Mouse (Mus musculus): Measurements from ENCODE around the gene Ebpl. TPM values are rescaled to one million over a fixed set of nuclear protein-coding genes. Genes with fewer than 3 reads are reported as not detected.

The Ebpl gene
- 1 to 10 TPM; 5.0 to 5.6 TPM for total RNA-seq (2021)
- long read RNA-seq, experiment 1, full-length matches to known transcripts = 11 of 11 reads
- long read RNA-seq, experiment 1, partial matches to known transcripts = 0 of 11 reads
- long read RNA-seq, experiment 1, other reads (novel, unspliced or antisense) = 0 of 11 reads
- long read RNA-seq, experiment 2, full-length matches to known transcripts = 38 of 39 reads
- long read RNA-seq, experiment 2, partial matches to known transcripts = 1 of 39 reads
- long read RNA-seq, experiment 2, other reads (novel, unspliced or antisense) = 0 of 39 reads

GRCm38 (mm10) chr14:61360131-61360980, at the start of gene Ebpl:
TSS of gene Ebpl (minus strand) at chr14:61360439.
- peak; percentile 87 to 92 for DNase-seq (ENCODE audit: low spot score in 2 of 2)

DNA sequence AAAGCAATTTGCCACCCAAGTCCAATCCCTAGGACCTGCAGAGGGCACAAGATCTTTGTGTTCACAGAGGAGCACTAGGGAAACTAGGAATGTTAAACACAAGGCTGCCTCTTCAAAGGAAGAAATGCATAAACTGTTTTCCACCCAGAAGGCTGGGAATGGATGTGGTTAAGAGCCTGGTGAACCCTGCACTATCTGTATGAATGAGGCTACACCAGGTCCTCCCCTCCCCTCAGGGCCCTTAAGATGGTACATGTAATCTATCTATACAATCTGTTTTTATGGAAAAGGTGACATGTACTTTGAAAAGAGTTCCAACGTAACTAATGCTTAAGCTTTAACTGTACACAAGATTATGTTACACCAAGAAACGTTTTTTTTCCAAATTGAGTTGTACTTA, 49.8 kb upstream of the Ebpl start:
- DNase-seq (ENCODE audit: low spot score in 2 of 2) = no peak

GRCm38 (mm10) chr14:61407055-61407454, 46.8 kb upstream of the Ebpl start:
- DNase-seq (ENCODE audit: low spot score in 2 of 2) = no peak

- DNase-seq (ENCODE audit: low spot score in 2 of 2) = no peak
Observed at GRCm38 (mm10) chr14:61405761-61406160, 45.5 kb upstream of the Ebpl start.

DNA sequence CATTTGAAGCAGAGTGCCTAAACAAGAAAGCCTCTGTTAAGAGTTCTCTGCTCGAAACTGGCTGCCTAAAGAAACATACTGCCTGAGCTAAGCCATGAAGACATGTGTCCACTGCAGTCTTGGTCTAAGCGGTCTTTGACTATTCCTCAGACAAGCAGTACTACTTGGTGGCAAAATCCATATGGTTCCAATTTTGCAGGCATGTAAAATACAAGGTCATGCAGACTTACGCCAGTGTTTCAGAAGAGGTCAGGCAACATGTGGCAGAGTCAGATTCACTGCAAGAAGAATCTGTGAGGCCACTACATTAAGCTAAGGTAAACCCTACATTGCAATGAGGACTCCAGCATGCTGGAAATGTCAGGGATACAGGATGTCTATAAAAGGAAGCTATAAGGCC, 44.7 kb upstream of the Ebpl start:
- no peak for DNase-seq (ENCODE audit: low spot score in 2 of 2)

DNA sequence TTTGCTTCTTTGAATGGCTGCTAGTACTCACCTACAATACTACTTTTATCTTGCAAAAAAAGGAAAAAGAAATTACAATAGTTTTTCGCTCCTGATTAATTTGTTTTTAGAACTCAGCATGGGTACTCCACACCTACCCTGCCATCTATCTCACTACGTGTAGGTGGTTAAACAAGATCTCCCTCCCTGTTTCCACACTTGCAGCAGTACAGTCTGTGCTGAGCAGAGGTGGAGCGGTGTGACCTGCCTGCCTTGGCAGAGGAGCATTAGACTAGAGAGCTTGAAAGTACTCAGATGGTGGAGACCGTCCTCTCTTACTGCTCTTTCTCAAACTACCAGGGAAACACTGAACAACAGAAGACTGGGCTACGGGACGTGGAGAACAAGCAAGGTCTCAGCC, 34.5 kb upstream of the Ebpl start:
- no peak for DNase-seq (ENCODE audit: low spot score in 2 of 2)

GRCm38 (mm10) chr14:61390586-61390985, 30.3 kb upstream of the Ebpl start:
- DNase-seq (ENCODE audit: low spot score in 2 of 2) = no peak

- DNase-seq (ENCODE audit: low spot score in 2 of 2) = peak in 1 of 2 experiments; percentile 17
Observed at GRCm38 (mm10) chr14:61367290-61367689, 7.1 kb upstream of the Ebpl start.

DNA sequence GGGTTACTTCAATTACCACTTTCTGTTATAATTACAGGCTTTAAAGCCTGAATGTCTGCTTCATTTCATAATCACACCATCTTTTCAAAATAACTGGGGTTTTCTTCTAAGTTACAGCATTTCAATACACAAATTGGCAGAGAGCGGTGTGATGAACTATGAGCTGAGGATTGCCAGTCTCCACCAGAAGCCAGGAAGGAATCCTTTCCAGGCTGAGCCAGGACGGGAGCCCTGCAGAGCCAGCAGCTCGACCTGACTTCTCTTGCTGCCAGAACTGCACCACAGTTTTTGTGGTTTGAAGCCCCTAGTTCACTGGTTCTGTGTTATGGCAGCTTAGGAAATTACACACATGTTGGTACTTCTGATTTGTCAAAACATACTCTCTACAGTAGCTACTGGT, 4.4 kb upstream of the Ebpl start:
- DNase-seq (ENCODE audit: low spot score in 2 of 2) = no peak

GRCm38 (mm10) chr14:61363734-61364133, 3.5 kb upstream of the Ebpl start:
- no peak for DNase-seq (ENCODE audit: low spot score in 2 of 2)

DNA sequence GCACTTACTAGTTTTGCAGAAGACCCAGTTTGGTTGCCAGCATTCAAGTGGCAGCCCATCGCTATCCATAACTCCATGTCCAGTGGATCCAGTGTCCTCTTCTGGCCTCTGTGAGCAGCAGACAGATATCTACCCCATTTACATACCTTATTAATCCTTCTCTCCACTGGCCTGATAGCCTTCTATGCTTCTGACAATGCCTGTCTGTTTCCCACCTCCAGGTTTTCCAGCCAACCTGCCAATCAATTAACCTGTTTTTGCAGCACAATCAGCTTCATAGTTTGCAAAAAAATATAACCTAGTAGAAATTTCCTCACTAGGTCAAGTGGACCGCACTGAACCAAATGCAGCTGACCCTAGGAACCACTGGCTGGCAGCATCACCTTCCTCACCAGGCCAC, 2.0 kb upstream of the Ebpl start:
- no peak for DNase-seq (ENCODE audit: low spot score in 2 of 2)

DNA sequence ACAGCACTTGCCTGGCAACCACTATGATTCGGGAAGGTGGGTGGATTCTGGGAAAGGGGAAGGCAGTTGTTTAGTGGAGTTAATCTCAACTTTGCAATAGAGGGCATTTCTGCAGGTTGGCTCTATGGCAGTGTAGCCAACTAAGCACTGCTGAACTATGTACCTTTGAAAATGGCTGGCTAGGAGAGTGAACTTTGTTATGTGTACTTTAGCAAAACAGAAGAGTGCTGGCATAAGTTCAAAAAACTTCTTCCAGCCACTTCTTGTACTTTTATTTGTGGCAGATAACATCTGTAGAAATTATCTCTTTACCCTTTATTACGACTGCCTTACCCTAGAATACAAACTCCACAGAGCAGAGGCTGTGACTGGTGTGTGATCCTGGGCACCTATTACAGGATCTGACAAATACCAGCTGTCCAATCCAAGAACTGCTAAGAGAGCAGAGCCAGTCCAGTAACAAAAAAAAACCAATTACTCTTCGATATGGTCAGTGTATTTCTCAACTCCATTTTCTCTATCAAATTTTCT, 807 bp upstream of the Ebpl start:
- no peak for DNase-seq (ENCODE audit: low spot score in 2 of 2)

DNA sequence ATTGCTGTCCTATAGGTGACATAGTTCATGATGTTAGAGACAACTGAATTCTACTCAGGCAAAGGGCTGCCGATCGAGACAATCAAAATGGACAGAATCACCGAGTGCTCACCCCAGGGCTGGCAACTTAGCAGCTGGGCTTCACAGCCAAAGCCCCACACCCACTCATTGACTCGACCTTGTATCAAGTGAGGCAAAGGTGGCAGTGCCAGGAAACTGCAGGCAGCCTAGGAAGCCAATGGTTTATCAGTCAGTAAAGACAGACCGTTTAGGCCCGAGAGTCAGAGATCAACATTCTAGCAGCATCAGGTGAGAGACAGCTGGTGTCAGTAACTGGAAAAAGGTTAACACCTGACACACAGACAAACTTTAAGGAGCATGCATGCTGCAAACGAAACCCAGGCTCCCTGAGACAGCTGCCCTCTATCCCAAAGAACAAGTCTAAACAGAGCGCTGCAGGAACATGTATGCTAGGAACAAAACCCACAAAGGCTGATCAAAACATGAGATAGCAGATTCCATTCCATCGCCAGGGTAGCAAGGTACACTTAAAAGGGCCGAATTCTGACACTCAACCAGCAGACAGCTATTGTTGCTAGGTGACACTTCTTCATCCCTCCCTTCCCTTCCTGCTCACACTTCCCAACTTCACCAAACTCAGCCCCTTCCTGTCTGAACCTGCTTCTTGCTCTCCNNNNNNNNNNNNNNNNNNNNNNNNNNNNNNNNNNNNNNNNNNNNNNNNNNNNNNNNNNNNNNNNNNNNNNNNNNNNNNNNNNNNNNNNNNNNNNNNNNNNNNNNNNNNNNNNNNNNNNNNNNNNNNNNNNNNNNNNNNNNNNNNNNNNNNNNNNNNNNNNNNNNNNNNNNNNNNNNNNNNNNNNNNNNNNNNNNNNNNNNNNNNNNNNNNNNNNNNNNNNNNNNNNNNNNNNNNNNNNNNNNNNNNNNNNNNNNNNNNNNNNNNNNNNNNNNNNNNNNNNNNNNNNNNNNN, 5.7 kb downstream of the Ebpl start:
- DNase-seq (ENCODE audit: low spot score in 2 of 2) = no peak

- no peak for DNase-seq (ENCODE audit: low spot score in 2 of 2)
Observed at GRCm38 (mm10) chr14:61350808-61351207, 9.4 kb downstream of the Ebpl start.

GRCm38 (mm10) chr14:61349876-61350275, 10.4 kb downstream of the Ebpl start:
- no peak for DNase-seq (ENCODE audit: low spot score in 2 of 2)

DNA sequence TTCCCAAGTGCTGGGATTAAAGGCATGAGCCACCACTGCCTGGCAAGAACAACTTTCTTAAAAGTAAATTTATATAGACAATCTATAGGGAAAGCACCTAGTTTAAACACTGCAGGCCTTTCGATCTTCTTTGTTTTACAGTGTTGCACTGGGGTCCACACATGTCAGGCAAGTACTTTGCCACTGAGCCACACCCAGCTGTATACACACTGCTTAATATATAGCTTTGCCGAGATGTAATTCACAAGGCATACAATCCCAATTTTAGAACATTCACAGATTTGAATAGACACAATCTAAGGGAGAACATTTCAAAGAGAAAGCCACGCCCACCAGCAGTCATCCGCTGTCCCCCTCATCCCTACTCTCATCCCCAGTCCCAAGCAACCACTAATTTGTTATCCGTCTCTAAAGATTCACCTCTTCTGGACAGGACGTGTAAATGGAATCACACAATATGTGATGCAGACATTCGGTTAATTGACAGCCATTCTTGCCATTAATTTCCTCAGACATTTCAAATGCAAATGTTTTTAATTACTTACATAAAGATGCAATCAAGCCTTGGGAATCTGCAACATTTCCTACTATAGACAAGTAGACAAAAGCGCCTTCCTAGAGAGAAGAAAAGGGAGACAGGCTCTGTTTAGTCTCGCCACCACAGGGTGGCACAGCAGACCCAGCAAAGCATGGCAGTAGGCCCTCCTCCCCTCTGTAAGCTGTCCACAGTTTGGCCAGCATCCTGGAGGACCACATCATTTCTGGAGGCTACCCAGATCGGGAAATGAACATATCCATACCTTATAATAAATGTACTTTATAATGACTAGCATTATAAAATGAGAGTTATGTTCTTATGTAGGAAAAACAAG, 13.2 kb downstream of the Ebpl start:
- DNase-seq (ENCODE audit: low spot score in 2 of 2) = peak in 1 of 2 experiments; percentile 53

GRCm38 (mm10) chr14:61344590-61344989, 15.6 kb downstream of the Ebpl start:
- no peak for DNase-seq (ENCODE audit: low spot score in 2 of 2)

GRCm38 (mm10) chr14:61339381-61339780, 20.9 kb downstream of the Ebpl start:
- DNase-seq (ENCODE audit: low spot score in 2 of 2) = no peak

DNA sequence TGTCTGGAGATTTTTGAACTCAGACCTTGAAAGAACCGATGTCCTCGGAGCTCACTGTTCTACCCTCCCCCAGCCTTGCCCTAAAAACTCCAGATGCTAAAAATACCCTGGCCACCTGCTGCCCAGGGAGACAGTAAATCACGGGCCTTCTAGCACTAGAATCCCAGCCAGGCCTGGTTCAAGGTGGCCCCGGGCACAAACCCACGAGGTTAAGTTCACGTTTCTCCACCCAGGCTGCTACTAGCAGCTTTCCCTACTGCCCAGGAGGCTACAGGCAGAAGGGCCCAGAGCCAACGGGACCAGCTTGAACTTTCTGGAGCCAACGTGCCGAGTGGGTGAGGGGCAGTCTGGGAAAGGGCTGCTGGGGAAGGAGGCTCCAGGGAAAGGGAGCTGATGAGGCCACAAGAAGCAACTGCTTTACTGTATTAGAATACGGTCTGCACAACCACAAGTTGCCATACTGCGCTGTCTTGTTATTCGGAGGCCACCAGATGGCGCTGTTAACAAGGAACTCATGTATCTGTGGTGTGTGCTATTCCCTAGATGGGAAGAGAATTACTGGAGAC, 29.2 kb downstream of the Ebpl start:
- DNase-seq (ENCODE audit: low spot score in 2 of 2) = peak; percentile 83 to 93

DNA sequence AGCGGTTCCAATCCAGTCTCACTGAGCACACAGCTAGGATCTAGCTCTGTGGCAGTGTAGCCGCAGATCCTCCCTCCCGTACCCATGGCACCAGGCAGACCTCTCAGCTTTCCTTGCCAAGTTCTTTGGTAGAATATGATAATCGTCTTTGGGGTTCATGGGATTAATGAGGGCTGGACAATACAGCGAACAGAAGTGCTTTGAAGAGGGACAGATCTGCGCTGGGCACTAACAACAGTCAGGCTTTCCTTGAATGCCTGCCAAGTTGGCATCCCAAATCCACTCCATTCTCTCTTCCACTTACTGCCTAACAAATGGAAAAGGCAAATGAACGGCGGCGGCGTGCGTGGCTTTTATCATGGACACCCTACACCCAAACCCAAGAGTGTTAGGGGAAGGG, 29.6 kb downstream of the Ebpl start:
- DNase-seq (ENCODE audit: low spot score in 2 of 2) = peak; percentile 72 to 83
